Mouse (Mus musculus) kidney, adult 9 months (tissue): ENCODE results near the gene Nfatc3.

Experiments
- DNase-seq: peaks from one replicate; pipeline ENCODE4 v3.0.0; 2022

The Nfatc3 gene

DNA sequence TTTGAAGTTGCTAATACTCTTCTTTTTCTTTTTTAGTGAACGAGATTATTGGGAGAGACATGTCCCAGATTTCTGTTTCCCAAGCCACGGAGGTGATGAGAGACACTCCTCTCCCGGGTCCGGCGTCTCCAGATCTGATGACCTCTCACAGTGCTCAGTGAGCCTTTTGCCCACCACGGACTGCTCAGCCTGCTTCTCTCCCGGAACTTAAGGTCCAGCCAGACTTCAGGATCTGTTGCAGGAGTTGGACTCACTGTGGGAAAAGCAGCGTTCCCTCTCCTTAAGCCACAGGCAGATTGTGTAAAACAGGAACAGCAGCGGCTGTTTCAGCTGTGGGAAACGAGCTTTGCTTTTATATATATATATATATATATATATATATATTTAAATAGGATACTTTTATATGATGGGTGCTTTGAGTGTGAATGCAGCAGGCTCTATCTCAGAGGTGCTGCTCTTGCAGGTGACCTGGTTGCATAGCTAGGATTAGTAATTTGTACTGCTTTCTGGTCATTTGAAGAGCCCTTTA is 69.3 kb downstream of the Nfatc3 start:
- DNase-seq: no peak

DNA sequence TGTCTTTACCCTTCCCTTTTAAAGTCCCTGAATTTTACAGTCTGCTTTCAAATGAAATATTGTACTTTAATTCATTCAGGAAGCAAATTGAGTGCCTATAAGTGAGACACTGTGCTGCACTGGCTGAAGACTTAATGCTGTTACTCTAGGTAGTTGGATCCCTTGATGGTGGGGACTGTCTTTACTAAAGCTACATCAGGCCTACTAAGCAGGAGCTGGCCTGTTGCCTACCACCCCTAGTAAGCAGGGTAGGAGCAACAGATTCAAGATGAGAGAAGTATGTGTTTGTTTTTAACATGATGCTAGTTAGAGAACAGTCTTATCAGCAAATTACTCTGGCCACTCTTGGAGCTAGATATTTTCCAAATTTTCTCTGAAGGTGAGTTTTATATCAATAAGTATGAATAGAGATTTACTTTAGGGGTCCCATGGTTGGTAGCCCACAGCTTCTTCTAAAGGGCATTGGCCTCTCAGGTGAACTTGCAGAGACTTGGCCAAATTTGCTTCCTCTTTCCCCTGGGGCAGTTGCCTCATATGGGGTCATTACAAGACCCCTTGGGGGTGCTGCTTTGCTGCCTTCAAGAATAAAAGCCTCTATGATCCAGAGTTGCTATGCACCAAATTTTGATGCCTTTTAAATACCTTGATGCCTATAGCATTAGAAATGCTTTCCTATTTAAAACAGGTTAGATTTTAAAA is 70.7 kb downstream of the Nfatc3 start:
- DNase-seq: no peak

DNA sequence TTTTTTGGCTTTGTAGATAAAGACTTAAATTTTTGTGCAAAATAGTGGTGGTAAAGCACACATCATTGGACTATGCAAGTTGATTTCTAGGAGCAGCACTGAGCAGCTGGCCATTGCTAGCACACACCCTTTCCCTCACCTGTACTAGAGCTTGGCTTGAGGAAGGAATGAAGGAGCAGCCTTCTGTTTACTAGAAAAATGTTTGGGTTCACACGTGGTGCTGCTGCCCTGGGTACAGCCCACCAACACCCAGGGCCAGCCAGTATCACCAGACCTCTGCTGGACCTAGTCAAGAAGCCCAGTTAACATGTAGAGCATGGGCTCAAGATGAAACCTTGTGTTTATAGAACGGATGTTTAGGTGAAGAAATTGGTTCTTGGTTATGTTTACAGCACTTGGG is 71.4 kb downstream of the Nfatc3 start:
- DNase-seq: no peak

DNA sequence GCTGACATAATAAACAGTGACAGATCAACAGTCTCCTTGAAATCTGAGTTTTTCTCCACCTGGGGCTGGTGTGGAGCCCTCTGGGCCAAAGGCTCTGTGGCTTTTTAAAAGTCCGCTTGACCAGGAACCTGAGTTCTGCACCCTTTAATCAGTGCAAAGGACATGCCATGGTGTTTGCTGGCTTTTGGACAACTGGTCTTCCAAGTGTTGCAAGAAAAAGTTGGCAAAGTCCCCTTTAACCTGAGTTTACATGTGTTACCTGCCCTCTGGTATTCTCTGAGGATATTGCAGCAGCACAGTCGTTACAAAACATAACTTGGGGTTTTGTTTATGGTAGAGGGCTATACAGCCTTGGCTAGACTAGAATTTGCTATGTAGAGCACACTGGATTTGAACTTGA is 71.9 kb downstream of the Nfatc3 start:
- DNase-seq: no peak

DNA sequence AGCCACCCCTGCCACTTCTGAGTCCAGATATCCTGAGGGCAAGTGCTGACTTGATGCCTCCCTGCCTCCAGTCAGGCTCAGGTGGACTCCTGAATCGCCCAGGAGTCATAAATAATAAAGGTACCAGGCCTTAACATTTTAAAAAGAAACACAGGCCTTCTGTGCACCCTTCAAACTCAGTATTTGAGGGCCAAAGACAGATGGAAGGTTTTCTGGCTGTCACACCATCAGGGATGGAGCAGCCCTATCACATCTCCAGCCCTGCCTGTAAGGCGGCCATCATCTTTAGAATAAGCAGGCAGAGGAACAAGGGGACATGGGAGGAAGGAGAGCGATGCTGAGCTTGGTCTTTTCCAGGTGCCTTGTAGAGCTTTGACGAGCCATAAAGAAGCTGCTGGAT is 72.4 kb downstream of the Nfatc3 start:
- no peak for DNase-seq

DNA sequence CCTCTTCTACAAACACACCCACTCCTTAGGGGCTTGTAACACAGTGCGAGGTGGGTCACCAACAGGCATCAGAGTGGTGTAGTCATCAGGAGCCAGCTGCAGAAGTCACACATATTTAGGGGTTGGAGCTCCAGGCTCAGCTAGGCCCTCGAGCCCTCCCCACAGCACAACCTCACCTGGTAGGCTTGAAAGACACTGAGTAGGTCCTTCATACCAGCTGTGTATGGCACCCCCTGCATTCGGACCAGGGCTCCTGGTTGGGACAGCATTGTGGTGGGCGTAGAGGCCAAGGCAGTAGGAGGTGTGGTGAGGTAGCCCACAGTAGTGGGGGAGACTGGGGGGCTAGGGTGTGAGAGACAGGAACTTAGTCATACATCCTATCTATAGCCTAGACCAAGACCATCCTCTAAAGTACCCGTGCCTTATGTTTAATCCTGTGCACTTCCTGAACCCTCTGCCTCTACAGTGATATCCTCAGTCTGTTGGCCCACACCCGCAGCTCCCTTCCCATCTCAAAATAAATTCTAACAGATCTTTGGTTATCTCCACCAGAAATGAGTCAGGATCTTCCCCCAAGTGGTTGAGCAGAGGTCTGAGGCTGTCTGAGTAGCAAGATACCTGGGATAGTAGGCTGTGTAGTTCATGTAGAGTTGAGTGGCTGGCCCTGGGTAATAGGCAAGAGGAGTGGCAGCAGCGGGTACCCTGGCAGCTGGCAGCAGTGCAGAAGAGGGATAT is 73.0 kb downstream of the Nfatc3 start:
- DNase-seq: no peak

DNA sequence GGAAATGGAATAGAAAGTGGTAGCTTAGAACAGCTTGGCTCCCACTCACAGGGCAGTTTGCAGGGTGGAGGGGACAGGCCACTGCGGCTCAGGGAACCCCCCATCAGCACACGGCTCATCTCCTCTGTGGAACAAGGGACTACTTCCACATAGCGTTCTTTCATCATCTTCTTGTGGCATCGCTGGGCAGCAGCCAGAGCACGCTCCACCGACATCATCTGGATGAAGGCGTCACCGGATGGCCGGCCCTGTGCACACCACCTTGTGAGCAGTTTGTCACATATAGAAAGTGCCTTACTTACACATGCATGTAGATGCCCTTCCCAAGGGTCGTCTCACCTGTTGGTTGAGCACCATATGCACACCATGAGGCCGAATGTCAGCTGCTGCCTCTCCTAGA is 73.7 kb downstream of the Nfatc3 start:
- DNase-seq: no peak

DNA sequence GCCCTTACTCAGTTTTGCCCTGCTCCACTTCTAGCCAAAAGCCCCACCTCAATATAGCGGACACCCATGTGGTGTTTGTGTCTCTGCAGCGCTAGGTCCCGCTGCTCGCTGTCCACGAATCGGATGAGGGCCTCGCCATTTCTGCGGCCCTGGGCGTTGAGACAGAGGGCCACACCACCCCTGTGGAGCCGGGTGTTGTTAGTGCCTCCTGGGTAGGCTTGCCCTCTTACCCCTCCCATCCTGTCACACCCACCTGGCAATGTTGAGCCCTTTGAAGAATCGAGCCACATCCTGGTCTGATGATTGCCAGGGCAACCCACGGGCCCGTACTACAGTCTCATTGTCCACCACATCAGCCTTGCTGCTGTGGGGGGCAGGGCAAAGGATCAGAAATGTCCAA is 74.9 kb downstream of the Nfatc3 start:
- no peak for DNase-seq

DNA sequence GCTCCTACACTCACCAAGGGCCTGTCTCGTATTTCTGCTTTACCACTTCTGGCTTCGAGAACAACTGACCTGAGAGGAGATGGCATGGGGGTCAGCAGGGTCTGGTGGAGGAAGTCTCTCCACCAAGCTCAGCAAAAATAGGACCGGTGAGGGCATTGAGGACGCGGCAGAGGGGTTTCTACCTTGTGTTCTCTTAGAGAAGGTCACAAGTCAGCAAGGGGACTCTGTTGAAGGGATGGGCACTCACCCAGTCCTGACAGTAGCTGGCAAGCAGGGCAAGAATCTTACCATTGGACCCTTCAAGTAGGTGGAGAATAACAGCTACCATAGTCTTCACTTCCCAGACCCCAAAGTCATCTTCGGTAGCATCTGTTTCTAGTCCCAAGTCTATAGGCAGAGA is 75.3 kb downstream of the Nfatc3 start:
- DNase-seq: peak; percentile 24

DNA sequence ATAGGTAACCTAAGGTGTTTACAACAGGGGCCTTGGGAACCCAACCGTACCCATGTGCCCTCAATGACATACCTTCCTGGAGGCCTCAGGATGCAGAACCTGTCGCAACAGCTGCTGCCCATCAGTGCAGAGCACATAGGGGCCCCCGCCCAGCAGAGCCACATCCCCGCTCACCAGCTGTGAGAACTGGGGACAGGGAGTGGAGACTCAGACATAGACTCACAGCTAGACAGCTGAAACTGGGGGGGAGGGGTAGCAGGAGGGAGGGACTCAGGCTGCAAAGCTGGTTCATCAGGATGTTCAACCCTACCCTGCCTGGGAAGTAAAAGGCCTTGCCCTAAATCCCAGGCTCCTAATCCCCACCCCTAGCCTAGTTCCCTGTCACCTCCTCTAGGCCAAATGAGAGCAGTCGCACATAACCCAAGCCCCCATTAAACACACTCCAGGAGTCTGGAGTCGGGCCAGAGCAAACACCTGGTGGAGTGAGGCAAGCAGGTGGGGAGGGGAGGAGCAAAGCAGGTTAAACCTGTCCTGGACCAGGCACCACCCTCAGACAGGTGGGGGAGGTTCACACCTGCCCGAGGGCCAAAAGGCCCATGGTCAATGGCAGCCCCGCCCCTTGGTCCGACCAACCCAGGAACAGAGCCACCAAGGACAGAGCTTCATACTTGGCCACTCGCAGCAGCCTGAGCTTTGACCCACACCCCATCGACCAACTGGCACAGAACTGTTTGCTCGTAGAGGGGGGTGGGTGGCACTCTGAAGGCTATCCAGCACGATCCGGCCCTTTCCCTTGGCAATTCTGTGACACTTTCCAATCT is 76.3 kb downstream of the Nfatc3 start:
- peak; percentile 98 for DNase-seq

DNA sequence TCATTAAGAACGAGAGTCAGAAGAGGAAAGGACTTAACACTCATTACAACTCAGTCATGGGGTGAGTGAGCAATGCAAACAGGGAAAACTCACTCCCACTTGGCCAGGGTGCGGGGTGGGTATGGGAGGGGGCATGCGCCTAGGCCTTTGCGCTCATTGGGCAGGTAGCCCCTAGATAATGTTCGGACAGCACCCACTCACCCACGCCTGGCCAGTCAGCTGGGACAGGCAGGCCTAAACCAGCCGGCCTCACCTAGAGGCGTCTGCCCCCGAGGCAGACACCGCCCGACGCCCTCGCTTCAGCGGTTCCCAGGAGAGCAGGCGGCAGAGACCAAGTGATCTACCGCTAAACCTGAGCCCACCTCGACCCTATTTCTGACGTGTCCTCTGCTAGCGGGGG is 77.0 kb downstream of the Nfatc3 start:
- no peak for DNase-seq

DNA sequence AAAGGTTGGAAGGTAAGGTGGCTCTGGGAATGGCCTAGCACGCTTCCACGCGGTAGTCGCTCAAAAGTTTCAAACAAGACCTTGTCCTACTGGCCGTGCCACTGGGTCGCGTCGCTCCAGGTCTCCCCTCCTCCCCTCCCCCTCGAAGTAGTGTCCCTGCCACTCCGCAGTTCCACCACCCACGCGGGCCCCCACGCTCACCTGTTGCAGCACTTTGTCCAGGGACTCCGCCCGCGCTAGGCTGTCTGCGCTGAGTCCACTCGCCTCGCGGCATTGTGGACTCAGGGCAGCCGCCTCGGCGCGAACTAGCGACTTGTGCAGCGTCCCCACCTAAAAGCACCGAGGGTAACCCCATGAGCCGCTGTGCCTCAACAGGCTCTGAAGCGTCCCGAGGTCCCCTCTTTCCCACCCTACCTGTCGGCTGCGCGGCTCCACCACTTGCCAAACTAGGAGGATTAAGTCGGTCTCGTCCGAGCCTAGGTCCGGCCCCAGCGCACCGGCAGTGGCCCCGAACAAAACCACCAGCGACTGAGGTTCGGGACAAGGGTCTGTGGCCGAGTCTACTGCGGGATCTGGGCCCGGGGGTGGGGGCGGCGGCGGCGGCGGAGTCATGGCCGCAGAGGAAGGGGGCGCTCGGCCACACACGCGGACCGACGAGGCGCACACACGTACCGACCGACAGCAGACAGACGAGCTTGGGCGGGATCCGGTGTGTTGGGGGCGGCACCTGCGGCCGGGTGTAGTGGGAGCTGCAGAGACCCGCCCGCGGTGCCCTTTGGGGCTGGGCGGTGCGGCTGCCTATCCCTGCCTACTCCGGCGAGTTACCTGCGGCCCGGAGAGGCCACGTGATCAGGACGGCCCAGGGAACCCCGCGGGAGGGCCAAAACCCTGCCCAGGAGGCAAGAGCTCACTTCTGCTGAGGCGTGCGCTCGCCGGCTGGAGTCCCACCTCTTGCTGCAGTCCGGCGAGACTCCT is 77.8 kb downstream of the Nfatc3 start, which contains the start of gene Esrp2:
TSS of gene Esrp2 (minus strand) at position 819 of the 975 bp plus-strand sequence.
- DNase-seq: peak; percentile 96

DNA sequence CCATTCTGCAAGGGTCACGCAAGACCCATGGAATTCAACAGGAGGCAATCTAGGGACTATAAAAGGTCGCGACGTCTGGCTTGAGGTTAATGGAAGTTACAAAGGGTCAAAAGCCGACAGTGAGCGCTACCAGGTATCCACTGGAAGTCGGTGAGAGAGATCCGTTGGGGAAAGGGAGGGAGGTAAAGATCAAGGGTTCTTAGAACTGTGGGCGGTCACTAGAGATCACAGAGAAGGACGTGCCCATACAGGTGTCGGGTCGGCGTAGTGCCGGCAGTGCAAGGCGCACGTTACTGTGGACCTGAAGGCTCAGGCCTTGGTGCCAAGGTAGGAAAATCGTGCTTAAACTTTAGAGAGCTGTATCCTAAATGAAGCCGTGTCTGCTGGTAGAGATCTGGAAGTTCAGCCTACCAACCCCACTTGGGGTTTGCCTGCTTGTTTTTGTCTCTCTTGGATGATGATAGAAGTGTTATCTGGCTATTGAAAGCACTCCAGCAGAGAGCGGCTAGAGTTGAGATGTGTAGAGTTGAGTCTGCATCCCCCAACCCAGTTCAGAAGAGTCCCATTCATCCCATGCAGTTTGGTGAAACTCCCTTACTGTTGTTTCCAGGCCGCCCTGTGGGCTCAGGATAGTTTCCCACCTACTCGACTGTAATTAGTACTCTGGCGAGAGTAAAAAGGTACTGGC is 78.7 kb downstream of the Nfatc3 start:
- DNase-seq: peak; percentile 70

DNA sequence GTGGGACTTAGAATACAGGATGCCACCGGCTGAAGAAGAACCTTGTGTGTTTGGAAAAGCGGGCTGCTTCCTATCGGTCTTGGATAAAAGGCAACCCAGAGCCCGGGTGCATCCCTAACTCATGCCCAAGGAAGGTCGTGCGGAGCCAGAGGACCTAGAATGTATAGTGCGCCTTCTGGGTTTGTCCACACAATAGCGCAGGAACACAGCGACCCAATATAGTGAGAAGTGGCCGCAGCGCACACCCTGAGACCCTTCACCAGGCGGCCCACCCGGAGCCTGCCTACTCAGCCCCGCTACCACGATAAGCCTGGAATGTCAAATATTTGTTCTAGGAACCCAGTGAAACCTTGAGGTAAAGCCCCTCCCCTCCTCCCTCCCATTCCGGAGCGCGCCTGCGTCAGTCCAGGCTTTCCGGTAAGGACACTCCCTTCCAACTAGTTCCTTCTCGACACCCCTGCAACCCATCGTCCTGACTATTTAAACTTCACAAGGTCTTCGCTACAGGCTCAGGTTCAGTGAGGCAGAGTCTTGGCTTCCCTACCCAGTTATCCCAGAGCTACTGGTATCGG is 79.4 kb downstream of the Nfatc3 start:
- peak; percentile 83 for DNase-seq

DNA sequence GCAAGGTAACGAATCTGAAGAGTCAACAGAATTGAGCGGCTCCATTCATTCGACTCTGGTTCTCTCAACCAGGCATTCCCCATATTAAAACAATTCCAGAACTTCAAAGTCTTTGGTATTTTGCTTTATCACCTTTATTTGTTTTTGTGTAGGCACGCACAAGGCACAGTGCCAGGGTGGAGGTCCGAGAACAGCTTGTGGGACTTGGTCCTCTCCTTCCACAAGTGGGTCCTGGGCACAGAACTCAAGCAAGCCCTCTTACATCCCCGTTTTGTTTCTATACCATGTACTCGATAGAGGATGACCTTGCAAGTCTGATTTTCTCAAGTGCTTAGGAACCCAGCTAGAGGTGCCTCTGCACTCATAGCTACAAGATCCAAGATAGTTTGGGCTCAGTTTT is 80.0 kb downstream of the Nfatc3 start:
- no peak for DNase-seq

DNA sequence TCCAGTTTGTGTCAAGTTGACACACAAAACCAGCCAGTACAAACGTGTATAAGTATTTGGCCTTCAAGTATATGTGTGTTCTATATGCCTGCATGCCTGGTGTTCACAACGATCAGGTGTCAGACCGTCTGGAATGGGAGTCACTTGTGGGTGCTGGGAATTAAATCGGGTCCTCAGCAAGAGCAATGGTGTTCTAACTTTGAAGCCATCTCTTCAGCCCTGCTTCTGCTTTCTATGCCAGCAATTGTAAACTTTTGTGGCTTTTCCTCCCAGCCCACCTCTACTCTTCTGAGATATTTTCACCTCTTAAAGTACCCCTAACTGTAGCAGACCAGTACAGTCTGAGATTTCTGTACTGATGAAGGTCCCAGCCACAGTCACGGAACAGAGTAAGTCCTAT is 81.6 kb downstream of the Nfatc3 start:
- no peak for DNase-seq

DNA sequence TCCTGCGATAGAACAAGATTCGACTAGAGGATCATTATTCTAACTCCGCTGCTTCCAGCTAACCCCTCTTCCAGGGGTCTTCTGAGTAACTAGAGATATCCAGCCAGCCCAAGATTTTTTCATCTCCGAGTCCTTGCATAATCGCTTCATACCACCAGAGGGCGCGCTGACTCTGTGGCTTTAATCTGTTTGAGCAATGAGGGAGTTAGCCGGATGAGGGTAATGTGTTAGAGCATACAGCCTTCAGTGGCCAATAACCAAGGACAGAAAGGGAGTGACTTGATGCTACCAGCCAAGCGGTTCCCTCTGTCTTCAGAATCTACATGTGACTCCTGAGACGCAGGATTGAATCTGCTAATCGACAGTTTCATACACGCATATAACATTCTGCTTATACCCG is 82.1 kb downstream of the Nfatc3 start:
- peak; percentile 89 for DNase-seq

DNA sequence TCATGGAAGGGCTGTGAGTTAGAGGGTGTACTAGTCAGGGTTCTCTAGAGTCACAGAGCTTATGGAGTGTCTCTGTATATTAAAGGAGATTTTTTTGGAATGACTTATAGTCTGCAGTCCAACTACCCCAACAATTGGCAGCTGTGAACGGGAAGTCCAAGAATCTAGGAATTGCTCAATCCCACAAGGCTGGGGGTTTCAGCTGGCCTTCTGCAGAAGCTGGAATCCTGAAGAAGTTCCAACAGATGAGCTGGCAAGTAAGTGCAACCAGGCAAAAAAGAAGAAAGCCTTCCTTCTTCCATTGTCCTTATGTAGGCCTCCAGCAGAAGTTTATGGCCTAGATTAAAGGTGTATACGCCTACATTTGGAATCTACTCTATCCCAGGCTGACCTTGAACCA is 86.7 kb downstream of the Nfatc3 start:
- no peak for DNase-seq

DNA sequence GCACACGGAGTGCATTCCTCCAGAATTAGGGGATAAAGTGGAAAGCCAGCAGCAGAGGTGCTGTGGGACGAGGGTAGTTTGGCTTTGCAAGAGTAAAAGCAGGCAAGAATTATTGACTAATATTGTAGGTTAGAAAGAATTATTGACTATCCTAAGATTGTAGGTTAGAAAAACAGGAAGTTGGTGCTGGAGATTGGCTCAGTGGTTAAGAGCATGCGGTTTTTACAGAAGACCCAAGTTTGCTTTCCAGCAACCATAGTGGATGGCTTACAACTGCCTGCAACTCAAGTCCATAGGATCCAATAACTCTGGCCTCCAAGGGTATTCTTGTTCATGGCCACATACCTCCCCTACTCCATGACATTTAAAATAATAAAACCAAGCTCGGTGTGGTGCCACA is 87.4 kb downstream of the Nfatc3 start:
- DNase-seq: no peak

DNA sequence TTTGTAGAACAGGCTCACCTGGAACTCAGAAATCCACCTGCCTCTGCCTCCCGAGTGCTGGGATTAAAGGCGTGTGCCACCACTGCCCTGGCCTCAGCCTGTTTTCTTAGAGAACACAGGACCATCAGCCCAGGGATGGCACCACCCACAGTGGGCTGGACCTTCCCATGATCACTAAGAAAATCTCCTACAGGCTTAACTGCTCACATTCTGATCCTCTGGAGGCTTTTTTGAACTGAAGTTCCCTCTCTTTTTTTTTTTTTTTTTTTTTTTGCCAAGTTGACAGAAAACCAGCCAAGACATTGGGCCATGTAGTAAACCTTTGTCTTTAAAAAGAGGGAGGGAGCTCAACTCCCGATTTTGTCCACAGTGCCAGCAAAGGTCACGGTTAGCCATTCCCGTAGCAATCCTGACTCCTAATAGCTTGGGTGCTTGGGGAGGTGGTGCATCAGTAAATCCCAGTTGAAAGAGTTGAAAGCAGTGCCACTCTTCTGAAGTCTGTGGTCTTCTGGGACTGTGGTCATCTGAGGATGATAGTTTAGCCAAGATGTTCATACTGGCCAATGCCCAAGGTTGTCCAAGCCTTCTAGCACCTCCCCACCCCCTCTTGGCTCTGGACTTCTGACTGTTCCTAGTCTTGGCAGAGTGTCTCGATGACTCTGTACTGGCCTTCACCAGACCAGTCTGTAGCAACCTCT is 89.4 kb downstream of the Nfatc3 start:
- DNase-seq: peak; percentile 69

DNA sequence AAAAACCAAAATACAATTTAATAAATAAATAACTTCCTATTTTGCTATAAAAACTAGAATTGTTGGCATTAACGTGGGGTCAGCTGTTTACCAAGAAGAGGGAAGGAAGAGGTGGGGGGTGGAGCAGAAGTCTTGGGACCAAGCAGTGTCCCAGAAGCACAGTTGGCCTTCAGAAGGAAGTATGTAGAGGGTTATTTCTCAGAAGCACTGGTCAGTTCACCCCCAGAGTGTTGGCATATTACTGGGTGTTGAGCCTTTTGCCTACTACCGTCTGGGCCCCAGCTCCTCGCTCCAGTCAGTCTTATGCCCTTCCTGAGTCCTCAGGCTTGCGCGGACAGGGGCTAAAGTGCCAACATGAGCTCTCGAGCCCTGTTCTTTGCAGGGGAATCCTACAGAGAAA is 90.4 kb downstream of the Nfatc3 start:
- no peak for DNase-seq
